8 mouse cellular contexts compared by ENCODE assay signal in the genomic region with DNA sequence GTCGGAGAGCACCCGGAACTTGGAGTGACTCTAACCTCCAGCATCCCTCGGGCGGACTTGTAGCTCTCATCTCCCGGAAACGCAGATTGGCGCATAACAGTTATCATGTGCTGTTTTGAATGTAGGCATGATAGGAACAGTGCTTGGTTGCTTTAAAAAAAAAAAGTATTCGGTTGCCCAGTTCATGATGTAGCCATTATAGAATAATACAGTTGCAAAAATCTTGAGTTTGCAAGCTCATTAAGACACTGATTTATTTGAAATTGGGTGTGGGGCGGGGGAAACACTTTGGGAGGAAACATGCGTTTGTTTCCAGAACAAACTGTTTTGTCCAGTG. TPM values are rescaled to one million over a fixed set of nuclear protein-coding genes. Genes with fewer than 3 reads are reported as not detected.
DNase-seq lines count a peak whose midpoint lies in the region; ATAC-seq and TF ChIP-seq lines count a peak whose summit lies in the region.

No protein-coding gene starts in this region.

- H3K4me3 ChIP-seq in layer of hippocampus, adult 2 months = peak overlapping the region; percentile 93
- H3K4me3 ChIP-seq in embryonic facial prominence, embryonic 10.5 days = peak overlapping the region; percentile 79
- peak overlapping the region; percentile 85 for H3K4me3 ChIP-seq in hindbrain, postnatal 0 days (ENCODE audit: low read length)
- peak overlapping the region; percentile 80 for H3K4me3 ChIP-seq in midbrain, postnatal 0 days (ENCODE audit: low read depth, low read length)

- ATAC-seq in hindbrain, postnatal 0 days = no peak
- ATAC-seq in midbrain, postnatal 0 days (ENCODE audit: low FRiP score) = no peak

- H3K9me3 ChIP-seq in embryonic facial prominence, embryonic 10.5 days = no peaks in the 10 kb centered on the region
- no peaks in the 10 kb centered on the region for H3K9me3 ChIP-seq in hindbrain, postnatal 0 days (ENCODE audit: low read length)
- H3K9me3 ChIP-seq in midbrain, postnatal 0 days (ENCODE audit: low read length) = no peaks in the 10 kb centered on the region

- DNase-seq in layer of hippocampus, adult 2 months (ENCODE audit: low spot score in 2 of 2) = no peak
- DNase-seq in layer of hippocampus, postnatal 10 days (ENCODE audit: low spot score in 2 of 2) = no peak
- DNase-seq in embryonic facial prominence, embryonic 10.5 days (ENCODE audit: low spot score) = no peak
- DNase-seq in hindbrain, postnatal 0 days (ENCODE audit: low spot score) = no peak
- no peak for DNase-seq in midbrain, postnatal 0 days (ENCODE audit: low spot score)
- no peak for DNase-seq in adrenal gland, postnatal 36 days
- DNase-seq in urinary bladder, postnatal 14 days (ENCODE audit: low spot score) = no peak
- no peak for DNase-seq in natural killer cell, adult 2 months (ENCODE audit: low spot score in 2 of 2)

- peak overlapping the region; percentile 75 for H3K9ac ChIP-seq in hindbrain, postnatal 0 days (replicated peaks; ENCODE audit: low read length)
- peak overlapping the region; percentile 79 for H3K9ac ChIP-seq in midbrain, postnatal 0 days (replicated peaks; ENCODE audit: low read length, poor library complexity, severe bottlenecking)

- peak overlapping the region; percentile 87 for H3K27ac ChIP-seq in layer of hippocampus, adult 2 months
- peak overlapping the region; percentile 88 for H3K27ac ChIP-seq in embryonic facial prominence, embryonic 10.5 days (replicated peaks)
- peak overlapping the region; percentile 94 for H3K27ac ChIP-seq in hindbrain, postnatal 0 days
- peak overlapping the region; percentile 90 for H3K27ac ChIP-seq in midbrain, postnatal 0 days (ENCODE audit: low read depth, low read length)

- peaks cover under 1% of the 10 kb centered on the region; the same call in 1 of the 2 replicates for H3K4me1 ChIP-seq in embryonic facial prominence, embryonic 10.5 days
- H3K4me1 ChIP-seq in hindbrain, postnatal 0 days (ENCODE audit: insufficient read depth, low read length) = peaks cover 4% of the 10 kb centered on the region; the same call in 1 of the 2 replicates
- no peaks in the 10 kb centered on the region; the same call in 1 of the 2 replicates for H3K4me1 ChIP-seq in midbrain, postnatal 0 days (ENCODE audit: insufficient read depth, low read length)

- H3K4me2 ChIP-seq in hindbrain, postnatal 0 days (ENCODE audit: low read depth, low read length) = peak overlapping the region; percentile 59
- peak overlapping the region; percentile 51 for H3K4me2 ChIP-seq in midbrain, postnatal 0 days (ENCODE audit: low read depth, low read length, poor library complexity, severe bottlenecking)

- peaks cover 18% of the 10 kb centered on the region for H3K27me3 ChIP-seq in embryonic facial prominence, embryonic 10.5 days (replicated peaks; ENCODE audit: low read depth, poor library complexity, severe bottlenecking)
- no peaks in the 10 kb centered on the region for H3K27me3 ChIP-seq in hindbrain, postnatal 0 days (ENCODE audit: insufficient read depth, low read length)
- no peaks in the 10 kb centered on the region for H3K27me3 ChIP-seq in midbrain, postnatal 0 days (ENCODE audit: insufficient read depth, low read length)

- TF ChIP-seq CTCF in layer of hippocampus, adult 2 months (conservative IDR thresholded peaks at IDR 0.05) = no peak
- no peak for TF ChIP-seq CTCF in hindbrain, postnatal 0 days (IDR thresholded peaks at IDR 0.05; ENCODE audit: low read depth)
- no peak for TF ChIP-seq CTCF in midbrain, postnatal 0 days (IDR thresholded peaks at IDR 0.05)

- WGBS in embryonic facial prominence, embryonic 10.5 days = 12% methylated on average over 10 of the region's 10 CpGs
- WGBS in hindbrain, postnatal 0 days = 6% methylated on average over 10 of the region's 10 CpGs
- 9% methylated on average over 10 of the region's 10 CpGs for WGBS in midbrain, postnatal 0 days

- no peaks in the 10 kb centered on the region for H3K36me3 ChIP-seq in embryonic facial prominence, embryonic 10.5 days (replicated peaks)
- no peaks in the 10 kb centered on the region for H3K36me3 ChIP-seq in hindbrain, postnatal 0 days (ENCODE audit: insufficient read depth, low read length)
- H3K36me3 ChIP-seq in midbrain, postnatal 0 days (ENCODE audit: insufficient read depth, low read length) = no peaks in the 10 kb centered on the region

RNA-seq across cellular contexts. Expression of a gene that starts 0.7 kb away (rescaled TPM):
- 10 to 100 TPM; 19.8 to 24.4 TPM for total RNA-seq in layer of hippocampus, adult 2 months (2021)
- 10 to 100 TPM; 14.7 to 15.5 TPM for total RNA-seq in layer of hippocampus, postnatal 10 days (2021)
- 17.6 and 18.2 TPM in 2 replicates for polyA plus RNA-seq in embryonic facial prominence, embryonic 10.5 days (2016; fragmentation: Nextera tagmentation; extraction: Ambion mirVana)
- total RNA-seq in hindbrain, postnatal 0 days (2014; rRNA removed) = 21.1 and 22.8 TPM in 2 replicates
- polyA plus RNA-seq in hindbrain, postnatal 0 days (2015; fragmentation: Nextera tagmentation; extraction: Ambion mirVana) = 45.4 and 47.0 TPM in 2 replicates
- total RNA-seq in midbrain, postnatal 0 days (2014; rRNA removed) = 9.9 and 20.2 TPM in 2 replicates
- polyA plus RNA-seq in midbrain, postnatal 0 days (2015; fragmentation: Nextera tagmentation; extraction: Ambion mirVana) = 39.9 and 41.2 TPM in 2 replicates
- total RNA-seq in adrenal gland, postnatal 36 days (2021) = 10 to 100 TPM; 41.4 to 73.4 TPM

RNA-seq across cellular contexts. Expression of a gene that starts 40.0 kb away (rescaled TPM):
- not detected for total RNA-seq in layer of hippocampus, adult 2 months (2021)
- not detected for total RNA-seq in layer of hippocampus, postnatal 10 days (2021)
- polyA plus RNA-seq in embryonic facial prominence, embryonic 10.5 days (2016; fragmentation: Nextera tagmentation; extraction: Ambion mirVana) = not detected in 2 replicates
- total RNA-seq in hindbrain, postnatal 0 days (2014; rRNA removed) = not detected in 2 replicates
- polyA plus RNA-seq in hindbrain, postnatal 0 days (2015; fragmentation: Nextera tagmentation; extraction: Ambion mirVana) = 0.05 TPM in 1 of 2 replicates, not detected in the other
- total RNA-seq in midbrain, postnatal 0 days (2014; rRNA removed) = not detected in 2 replicates
- 0.05 and 0.16 TPM in 2 replicates for polyA plus RNA-seq in midbrain, postnatal 0 days (2015; fragmentation: Nextera tagmentation; extraction: Ambion mirVana)
- not detected for total RNA-seq in adrenal gland, postnatal 36 days (2021)
